Comparison of ENCODE assay signal across 8 mouse cellular contexts in genomic region chr15:52412869-52413771, GRCm38 (mm10).
DNase-seq lines count a peak whose midpoint lies in the region; ATAC-seq and TF ChIP-seq lines count a peak whose summit lies in the region.

No protein-coding gene starts in this region.

- no peak overlapping the region for H3K9ac ChIP-seq in kidney, postnatal 0 days (ENCODE audit: low read depth, low read length)
- no peak overlapping the region for H3K9ac ChIP-seq in embryonic facial prominence, embryonic 15.5 days

- H3K27me3 ChIP-seq in kidney, postnatal 0 days (ENCODE audit: insufficient read depth, low read length), result no peaks in the 10 kb centered on the region
- no peaks in the 10 kb centered on the region for H3K27me3 ChIP-seq in embryonic facial prominence, embryonic 15.5 days

- H3K4me1 ChIP-seq in kidney, postnatal 0 days (replicated peaks; ENCODE audit: insufficient read depth, low read length), result no peaks in the 10 kb centered on the region
- H3K4me1 ChIP-seq in embryonic facial prominence, embryonic 15.5 days, result no peaks in the 10 kb centered on the region

- H3K36me3 ChIP-seq in kidney, postnatal 0 days (ENCODE audit: insufficient read depth, low read length), result no peaks in the 10 kb centered on the region
- no peaks in the 10 kb centered on the region for H3K36me3 ChIP-seq in embryonic facial prominence, embryonic 15.5 days

- DNase-seq in kidney, postnatal 0 days (ENCODE audit: low spot score), result peak; percentile 25
- DNase-seq in kidney, postnatal 14 days, result no peak
- DNase-seq in layer of hippocampus, postnatal 10 days (ENCODE audit: low spot score in 2 of 2), result peak; percentile 49 to 59
- peak; percentile 54 for DNase-seq in neural tube, embryonic 10.5 days (ENCODE audit: extremely low spot score, low spot score)
- no peak for DNase-seq in testis, postnatal 10 days (ENCODE audit: low spot score)
- DNase-seq in lung, postnatal 36 days, result no peak

- H3K4me2 ChIP-seq in kidney, postnatal 0 days (ENCODE audit: low read length), result peak overlapping the region; percentile 5; the same call in 1 of the 2 replicates
- H3K4me2 ChIP-seq in embryonic facial prominence, embryonic 15.5 days (replicated peaks), result peak overlapping the region; percentile 30

- no peak overlapping the region for H3K27ac ChIP-seq in kidney, postnatal 0 days
- H3K27ac ChIP-seq in embryonic facial prominence, embryonic 15.5 days (replicated peaks), result peak overlapping the region; percentile 49

- ATAC-seq in kidney, postnatal 0 days (replicated peaks; ENCODE audit: low FRiP score, low read depth), result no peak
- ATAC-seq in embryonic facial prominence, embryonic 15.5 days (ENCODE audit: insufficient number of reproducible peaks, low FRiP score, low TSS enrichment, low read depth), result no peak
- ATAC-seq in megakaryocyte progenitor cell, adult 5-6 weeks (replicated peaks; ENCODE audit: poor library complexity), result no peak

- WGBS in kidney, postnatal 0 days, result 27% methylated on average over 18 of the region's 18 CpGs
- 26% methylated on average over 18 of the region's 18 CpGs for WGBS in embryonic facial prominence, embryonic 15.5 days

- H3K9me3 ChIP-seq in kidney, postnatal 0 days (replicated peaks; ENCODE audit: low read length), result no peaks in the 10 kb centered on the region
- no peaks in the 10 kb centered on the region for H3K9me3 ChIP-seq in embryonic facial prominence, embryonic 15.5 days (replicated peaks)

- no peak overlapping the region for H3K4me3 ChIP-seq in kidney, postnatal 0 days (replicated peaks; ENCODE audit: low read depth, low read length)
- H3K4me3 ChIP-seq in embryonic facial prominence, embryonic 15.5 days (replicated peaks), result peak overlapping the region; percentile 2; the same call in 1 of the 2 replicates

- TF ChIP-seq CTCF in kidney, postnatal 0 days (IDR thresholded peaks at IDR 0.05; ENCODE audit: low read depth), result no peak

Comparison
In these comparisons a context has a peak if more than half of its experiments do, and no peak if none do; other contexts are left out.
1. DNase-seq: peak in kidney, postnatal 0 days (single experiment), layer of hippocampus, postnatal 10 days (2 of 2) and neural tube, embryonic 10.5 days (single experiment); none in kidney, postnatal 14 days (single experiment), testis, postnatal 10 days (single experiment) and lung, postnatal 36 days (single experiment).